Mouse (Mus musculus): ENCODE results near the gene Hnrnpl.
A peak's percentile ranks its signal among the peaks of the same experiment; 100 is the strongest.

The Hnrnpl gene

DNA sequence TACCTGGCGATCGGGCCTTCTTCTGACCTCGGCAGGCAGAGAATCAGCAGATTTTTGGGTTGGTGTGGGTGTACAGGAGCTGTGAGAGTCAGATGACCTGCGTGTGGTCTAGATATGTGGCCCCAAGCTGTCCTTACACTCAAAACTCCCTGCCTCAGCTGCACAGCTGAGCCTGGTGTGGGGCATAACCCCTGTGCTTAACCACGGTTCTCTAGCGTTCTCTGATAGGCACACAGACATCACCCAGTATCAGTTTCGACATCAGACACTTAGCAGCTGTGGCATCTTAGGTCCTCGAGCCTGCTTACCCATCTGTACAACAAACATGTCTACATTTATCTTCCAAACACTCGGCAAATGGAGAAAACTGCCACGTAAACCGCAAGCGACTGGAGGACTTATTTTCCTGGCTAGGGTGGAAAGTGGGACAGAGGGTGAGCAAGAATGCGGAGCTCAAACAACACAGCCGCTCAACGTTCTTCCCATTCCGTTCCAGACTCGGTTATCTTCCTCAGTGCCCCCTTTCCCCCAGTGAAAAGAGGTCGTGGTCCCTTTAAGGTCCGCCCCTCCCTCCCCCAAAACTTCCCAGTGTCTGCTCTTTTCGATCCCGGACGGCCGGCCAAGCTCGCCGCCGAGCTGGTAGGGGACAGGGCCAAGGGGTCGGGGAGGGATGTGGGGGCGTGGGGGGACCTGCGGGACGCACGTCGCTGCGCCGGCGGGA, at the start of gene Hnrnpl:
TSS of gene Hnrnpl (plus strand) at position 321 of the 721 bp plus-strand sequence.
- no peak for DNase-seq (ENCODE audit: low read depth, low spot score)

GRCm38 (mm10) chr7:28758623-28759022, 49.7 kb upstream of the Hnrnpl start:
- no peak for DNase-seq (ENCODE audit: low read depth, low spot score)

DNA sequence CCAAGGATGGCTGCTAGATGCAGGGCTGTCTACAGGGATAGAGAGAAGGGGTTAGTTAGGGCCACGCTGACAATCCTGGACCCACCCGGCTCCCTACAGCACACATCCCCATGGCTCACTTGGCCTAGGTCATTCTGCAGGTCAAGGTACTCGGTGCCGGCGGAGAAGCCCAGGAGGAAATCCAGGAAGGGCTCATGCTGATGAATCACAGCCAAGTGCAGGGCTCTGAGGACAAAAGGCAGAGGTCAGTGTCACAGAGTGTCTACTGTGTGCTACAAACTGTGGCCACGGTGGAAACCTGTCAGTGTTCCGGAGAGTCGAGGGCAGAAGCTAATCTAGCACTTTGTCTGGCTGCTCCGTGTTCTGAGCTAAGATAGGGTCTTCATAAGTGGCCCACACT, 46.4 kb upstream of the Hnrnpl start:
- DNase-seq (ENCODE audit: low read depth, low spot score) = no peak

- no peak for DNase-seq (ENCODE audit: low read depth, low spot score)
Observed at GRCm38 (mm10) chr7:28765211-28765610, 43.1 kb upstream of the Hnrnpl start.

DNA sequence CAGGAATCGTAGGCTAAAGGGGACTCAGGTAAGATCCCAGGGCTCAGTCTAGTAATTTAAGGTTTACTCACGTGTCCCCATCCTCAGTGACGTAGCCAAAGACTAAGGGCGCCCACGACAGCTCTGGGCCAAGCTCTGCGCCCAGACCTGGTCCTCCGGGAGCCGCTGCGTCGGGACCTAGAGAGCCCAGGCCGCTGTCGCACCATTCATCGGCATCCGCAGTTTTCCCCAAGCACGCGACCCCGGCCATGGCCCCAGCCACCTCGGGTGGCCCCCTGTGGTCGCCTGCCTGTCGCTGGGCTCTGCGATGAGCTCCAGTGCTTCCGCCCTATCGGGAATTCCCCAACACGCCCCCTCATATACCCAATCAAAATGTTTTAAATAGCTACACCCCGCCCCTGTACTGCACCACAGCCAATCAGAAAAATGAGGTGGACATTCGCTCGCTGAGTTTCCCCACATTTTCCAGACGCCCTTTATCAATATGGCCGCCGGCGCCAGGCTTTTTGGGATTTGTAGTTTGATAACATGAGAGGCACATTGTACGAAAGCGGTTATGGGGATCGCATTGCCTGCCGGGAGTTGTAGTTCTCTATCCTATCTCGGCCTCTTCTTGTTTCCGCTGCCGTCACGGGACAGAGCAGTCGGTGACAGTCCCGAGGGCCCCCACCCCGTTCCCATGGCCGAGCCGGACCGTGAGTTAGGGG, 42.0 kb upstream of the Hnrnpl start, which contains the start of gene Sirt2:
TSS of gene Sirt2 (plus strand) at position 563 of the 707 bp plus-strand sequence.
- DNase-seq (ENCODE audit: low read depth, low spot score) = peak; percentile 94

GRCm38 (mm10) chr7:28766910-28767309, 41.4 kb upstream of the Hnrnpl start:
- DNase-seq (ENCODE audit: low read depth, low spot score) = no peak

- DNase-seq (ENCODE audit: low read depth, low spot score) = no peak
Observed at GRCm38 (mm10) chr7:28767462-28767965, 40.8 kb upstream of the Hnrnpl start, which contains the start of gene Nfkbib. Gene Nfkbib, minus strand, starts transcription at chr7:28767512.

DNA sequence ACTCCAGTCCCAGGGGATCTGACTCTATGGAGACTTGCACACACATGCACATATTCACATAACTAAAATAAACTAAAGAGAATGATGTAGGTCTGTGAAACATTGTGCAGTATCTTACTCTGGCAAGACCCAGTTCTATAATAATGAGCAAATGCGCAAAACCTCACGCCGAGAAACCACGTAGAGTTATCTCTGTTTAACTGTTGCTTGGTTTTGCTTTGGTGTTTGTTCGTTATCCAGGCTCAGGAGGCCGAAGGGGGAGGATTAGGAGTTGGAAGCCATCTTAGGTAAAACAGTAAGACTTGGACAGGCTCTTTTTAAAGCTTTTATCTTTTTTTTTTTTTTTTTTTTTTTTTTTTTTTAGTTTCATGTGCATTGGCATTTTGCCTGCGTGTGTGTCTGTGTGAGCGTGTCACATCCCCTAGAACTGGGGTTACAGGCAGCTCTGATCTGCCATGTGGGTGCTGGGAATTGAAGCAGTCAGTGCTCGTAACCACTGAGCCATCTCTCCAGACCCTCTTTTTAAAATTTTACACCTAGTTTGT, 38.9 kb upstream of the Hnrnpl start:
- no peak for DNase-seq (ENCODE audit: low read depth, low spot score)

- no peak for DNase-seq (ENCODE audit: low read depth, low spot score)
Observed at GRCm38 (mm10) chr7:28770309-28770708, 38.0 kb upstream of the Hnrnpl start.

DNA sequence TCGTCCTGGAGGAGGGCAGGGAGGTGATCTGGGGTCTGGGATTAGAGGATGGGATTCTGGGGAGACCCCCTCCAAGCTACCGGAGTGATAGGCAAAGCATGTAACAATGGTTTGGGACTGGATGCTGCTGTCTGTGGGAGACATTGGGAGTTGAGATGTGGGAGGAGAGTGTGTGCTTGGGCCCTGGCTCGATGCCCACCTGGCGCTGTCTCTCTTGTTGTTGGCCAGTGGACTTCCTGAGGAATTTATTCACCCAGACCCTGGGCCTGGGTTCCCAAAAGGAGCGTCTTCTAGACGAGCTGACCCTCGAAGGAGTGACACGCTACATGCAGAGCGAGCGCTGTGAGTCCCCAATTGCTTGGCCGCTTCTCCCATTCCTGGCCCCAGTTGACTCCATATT, 36.5 kb upstream of the Hnrnpl start:
- no peak for DNase-seq (ENCODE audit: low read depth, low spot score)

DNA sequence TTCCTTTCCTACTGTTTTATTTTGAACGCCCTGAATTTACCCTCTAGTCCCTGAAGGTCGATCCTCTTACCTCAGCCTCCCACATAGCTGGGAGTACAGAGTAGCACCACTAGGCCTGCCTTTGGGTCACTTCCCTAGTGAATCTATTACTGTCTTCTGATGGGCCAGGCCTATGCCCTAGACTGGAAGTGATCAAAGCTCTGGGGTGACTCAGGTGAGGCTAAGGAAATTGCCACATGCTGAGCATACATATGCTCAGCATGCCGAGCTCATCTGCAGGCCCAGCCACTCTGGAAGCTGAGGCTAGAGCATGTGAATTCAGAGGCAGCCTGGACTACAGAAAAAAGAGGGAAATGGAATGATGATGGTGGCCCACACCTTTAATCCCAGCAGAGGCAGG, 35.2 kb upstream of the Hnrnpl start:
- DNase-seq (ENCODE audit: low read depth, low spot score) = no peak

DNA sequence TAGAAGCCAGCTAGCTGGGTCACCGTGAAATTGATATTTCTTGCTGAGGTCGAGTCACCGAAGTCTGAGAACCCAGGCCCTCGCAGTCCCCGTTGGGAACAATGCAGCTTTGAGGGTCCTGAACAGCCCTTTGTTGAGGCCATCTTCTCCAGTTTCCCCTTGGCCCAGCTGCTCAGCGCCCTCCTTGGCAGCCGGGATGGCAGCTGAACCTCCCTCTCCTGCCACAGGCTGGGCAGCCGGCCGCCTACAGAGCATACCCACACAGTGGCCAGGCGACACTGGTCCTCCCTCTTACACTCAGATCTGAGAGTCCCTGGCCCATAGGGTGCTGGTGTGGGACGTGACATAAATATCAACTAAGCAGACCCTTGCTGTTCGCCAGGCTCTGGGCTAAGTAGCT, 34.2 kb upstream of the Hnrnpl start:
- no peak for DNase-seq (ENCODE audit: low read depth, low spot score)

- DNase-seq (ENCODE audit: low read depth, low spot score) = no peak
Observed at GRCm38 (mm10) chr7:28775129-28775528, 33.2 kb upstream of the Hnrnpl start.

- DNase-seq (ENCODE audit: low read depth, low spot score) = no peak
Observed at GRCm38 (mm10) chr7:28778825-28779224, 29.5 kb upstream of the Hnrnpl start.

DNA sequence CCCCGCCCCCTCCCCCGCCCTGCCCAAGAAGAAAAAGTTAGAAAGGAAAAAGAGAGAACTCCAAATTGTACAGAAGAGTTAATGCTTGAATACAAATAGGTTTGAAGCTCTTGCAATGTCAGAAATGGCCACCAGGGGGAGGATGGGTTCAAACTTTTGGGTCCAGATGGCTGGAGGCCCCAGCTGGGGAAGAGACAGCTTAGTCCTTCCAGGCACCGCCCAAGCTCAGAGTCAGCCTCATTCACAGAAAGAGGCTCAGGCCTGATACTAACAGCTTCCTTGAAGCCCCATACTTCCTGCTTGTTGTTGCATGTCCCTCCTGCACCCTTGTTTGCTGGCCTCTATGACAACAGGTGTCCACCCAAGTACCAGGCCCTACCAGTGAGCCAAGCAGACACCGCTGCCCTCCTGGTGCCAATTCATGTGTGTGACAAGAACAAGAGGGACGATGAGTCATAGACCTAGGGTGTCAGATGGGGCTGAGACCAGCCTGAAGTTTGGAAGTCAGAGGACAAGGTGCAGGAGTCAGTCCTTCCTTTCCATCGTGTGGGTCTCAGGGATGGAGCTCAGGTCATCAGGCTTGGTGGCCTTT, 28.2 kb upstream of the Hnrnpl start:
- peak; percentile 75 for DNase-seq (ENCODE audit: low read depth, low spot score)

GRCm38 (mm10) chr7:28780857-28781256, 27.5 kb upstream of the Hnrnpl start:
- DNase-seq (ENCODE audit: low read depth, low spot score) = no peak

DNA sequence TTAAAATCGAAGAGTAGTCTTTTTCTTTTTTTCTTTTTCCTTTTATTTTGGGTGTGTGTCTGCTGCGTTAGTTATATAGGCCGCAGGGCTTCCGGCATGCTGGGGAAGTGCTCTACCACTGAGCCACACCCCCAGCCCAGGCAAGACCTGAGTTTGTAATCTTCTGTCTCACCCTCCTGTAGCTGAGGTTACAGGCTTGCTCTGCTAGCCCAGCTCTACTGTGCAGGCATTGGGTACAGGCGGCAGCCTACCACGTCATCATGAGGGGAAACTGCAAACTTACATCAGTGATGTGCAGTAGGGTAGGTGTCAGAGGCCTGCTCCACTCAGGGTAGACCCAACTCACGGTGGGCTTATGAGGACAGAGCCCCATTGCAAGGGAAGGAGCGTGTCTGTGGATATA, 27.1 kb upstream of the Hnrnpl start:
- no peak for DNase-seq (ENCODE audit: low read depth, low spot score)

- no peak for DNase-seq (ENCODE audit: low read depth, low spot score)
Observed at GRCm38 (mm10) chr7:28785161-28785560, 23.2 kb upstream of the Hnrnpl start.

GRCm38 (mm10) chr7:28787884-28788283, 20.5 kb upstream of the Hnrnpl start:
- DNase-seq (ENCODE audit: low read depth, low spot score) = no peak

GRCm38 (mm10) chr7:28788307-28789195, 19.8 kb upstream of the Hnrnpl start, which contains the start of gene Rinl:
Gene Rinl, plus strand, starts transcription at chr7:28788969.
- DNase-seq (ENCODE audit: low read depth, low spot score) = no peak

GRCm38 (mm10) chr7:28789235-28789634, 19.1 kb upstream of the Hnrnpl start:
- no peak for DNase-seq (ENCODE audit: low read depth, low spot score)

Measured in embryo, embryonic 11.5 days (tissue).